Mouse (Mus musculus) lung, adult 2 months (tissue): ENCODE measurements around the gene Swt1.

ENCODE experiments used
- CTCF ChIP-seq: fragments of 200-500 bp; IDR thresholded peaks from 2 replicates; pipeline ENCODE4 v1.5.1; 2011; ENCODE audit warnings: mild to moderate bottlenecking, low read length, control low read depth; ENCODE audit not compliant: insufficient read depth
- POLR2A ChIP-seq: fragments of 200-500 bp; IDR thresholded peaks from 2 replicates; pipeline ENCODE4 v1.6.1; 2011; ENCODE audit warnings: low read depth, mild to moderate bottlenecking, control low read depth, low read length, borderline replicate concordance; ENCODE audit errors: extremely low read depth

DNA sequence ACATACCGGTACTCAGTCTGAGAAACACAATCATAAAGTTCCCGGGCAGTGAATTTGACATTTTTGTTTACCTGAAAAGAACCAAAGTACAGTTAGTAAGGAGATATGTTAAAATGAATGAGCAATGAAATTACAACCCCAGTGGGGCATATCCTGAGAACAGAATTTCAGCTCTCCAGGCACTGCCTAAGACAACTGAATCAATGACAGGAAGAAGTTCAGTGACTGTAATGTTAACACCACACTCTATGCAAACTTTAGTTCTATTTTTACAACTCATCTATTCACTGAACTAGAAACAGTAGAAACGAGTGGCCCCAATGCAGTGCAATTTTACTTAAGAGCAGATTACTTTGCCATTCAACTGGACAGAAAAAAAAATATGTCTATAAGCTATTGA lies 57.7 kb downstream of the Swt1 start:
- TF ChIP-seq CTCF, result no peak
- no peak for TF ChIP-seq POLR2A
